Mouse (Mus musculus) kidney, adult 2 months (tissue): ENCODE data around the gene Otop3. TPM values are rescaled to one million over a fixed set of nuclear protein-coding genes. Genes with fewer than 3 reads are reported as not detected.

Experiments used
- DNase-seq: peaks from one replicate; pipeline ENCODE4 v3.0.0; 2021
- H3K27ac ChIP-seq: fragments of 200-500 bp; 2 replicates; pipeline ENCODE4 v1.5.1; 2012; ENCODE audit warnings: low read depth, low read length, control low read depth, inconsistent platforms; ENCODE audit not compliant: insufficient read depth
- H3K27me3 ChIP-seq: fragments of 200-500 bp; replicated peaks from 2 replicates; pipeline ENCODE4 v1.6.1; 2012; ENCODE audit warnings: mild to moderate bottlenecking, moderate library complexity, low read length, inconsistent platforms; ENCODE audit not compliant: control insufficient read depth, insufficient read depth
- H3K36me3 ChIP-seq: fragments of 200-500 bp; 2 replicates; pipeline ENCODE4 v1.6.1; 2012; ENCODE audit warnings: mild to moderate bottlenecking, moderate library complexity, low read length, inconsistent platforms; ENCODE audit not compliant: control insufficient read depth, insufficient read depth
- H3K4me1 ChIP-seq: fragments of 200-500 bp; 2 replicates; pipeline ENCODE4 v1.6.1; 2011; ENCODE audit warnings: low read length; ENCODE audit not compliant: control insufficient read depth, insufficient read depth
- H3K4me3 ChIP-seq: fragments of 200-500 bp; 2 replicates; pipeline ENCODE4 v1.5.1; 2011; ENCODE audit warnings: mild to moderate bottlenecking, low read depth, low read length, control low read depth; ENCODE audit not compliant: insufficient read depth
- CTCF ChIP-seq: fragments of 200-500 bp; conservative IDR thresholded peaks from 2 replicates; pipeline ENCODE4 v1.5.1; 2011; ENCODE audit warnings: low read depth, mild to moderate bottlenecking, control low read depth, low read length, moderate library complexity, mixed read lengths; ENCODE audit not compliant: insufficient read depth, insufficient read length
- POLR2A ChIP-seq: fragments of 200-500 bp; IDR thresholded peaks from one replicate; pipeline ENCODE4 v1.6.1; 2011; ENCODE audit warnings: low read depth, low read length, control low read depth
- WGBS: fragments of 180-500 bp; shearing (Covaris S2); methylation state at CpG from one replicate; pipeline ENCODE4 v1.1.7; 2018; 5-methylcytosine and 5-hydroxymethylcytosine counted together
- polyA plus RNA-seq: library from polyadenylated mRNA; depleted of rRNA; stranded (reverse); fragments of >200 nt; gene quantifications from 2 replicates; pipeline ENCODE4 v1.2.3, GENCODE M21; 2012

Otop3 gene
- polyA plus RNA-seq, 1 experiment: 0.13 TPM

DNA sequence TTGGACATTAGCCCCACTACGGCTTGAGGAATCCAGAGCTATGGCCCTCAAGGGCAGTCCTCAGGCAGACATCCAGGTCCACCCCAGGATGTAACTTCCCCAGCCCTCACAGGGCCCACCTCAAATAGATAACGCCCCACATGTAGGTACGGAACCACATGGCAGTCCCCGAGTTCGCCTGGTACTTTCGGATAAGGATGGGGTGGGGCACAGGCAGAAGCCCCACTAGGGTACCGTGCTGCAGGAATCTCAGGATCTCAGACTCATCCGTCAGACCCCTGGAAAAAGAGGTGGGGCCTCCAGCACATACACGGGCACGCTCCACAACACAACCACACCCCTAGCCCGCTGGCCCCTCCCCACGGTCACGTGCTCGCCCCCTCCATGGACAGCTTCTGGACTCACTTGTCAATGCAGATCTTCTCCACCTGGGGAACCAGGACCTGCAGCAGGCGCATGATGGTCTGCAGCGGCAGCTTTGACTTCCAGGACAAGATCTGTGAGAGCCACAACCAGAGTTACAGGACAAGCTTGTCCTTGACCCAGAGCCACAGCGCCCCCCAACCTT lies 14.2 kb downstream of the Otop3 start:
- H3K27ac ChIP-seq: no peak overlapping the region
- no peak overlapping the region for H3K4me3 ChIP-seq
- WGBS: 55% methylated on average over 17 of the region's 17 CpGs

DNA sequence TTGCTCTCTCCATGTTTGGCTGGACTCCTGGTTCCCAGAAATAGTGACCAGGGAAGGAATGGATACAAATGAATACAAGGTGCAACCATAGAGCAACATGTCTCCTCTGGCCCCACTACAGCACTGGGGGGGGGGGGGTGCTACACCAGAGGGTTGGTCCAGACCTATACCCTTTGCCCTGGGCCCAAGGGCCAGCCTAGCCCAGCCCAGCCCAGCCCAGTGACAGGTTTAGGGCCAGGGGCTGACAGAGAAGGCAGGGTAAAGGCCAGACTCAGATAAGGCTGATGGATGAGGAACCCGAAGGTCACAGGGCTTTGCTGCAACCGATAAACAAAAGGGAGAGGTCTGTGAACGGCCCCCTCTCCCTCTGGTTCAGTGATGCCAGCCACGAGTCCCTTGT lies 15.4 kb downstream of the Otop3 start:
- H3K27me3 ChIP-seq: no peaks in the 10 kb centered on the region
- no peak overlapping the region for H3K27ac ChIP-seq
- no peak for DNase-seq

More for the DNA sequence above, 14.2 kb downstream of the Otop3 start:
- TF ChIP-seq POLR2A: no peak
- no peaks in the 10 kb centered on the region for H3K27me3 ChIP-seq
- DNase-seq: no peak
- H3K36me3 ChIP-seq: no peaks in the 10 kb centered on the region
- H3K4me1 ChIP-seq: no peaks in the 10 kb centered on the region

DNA sequence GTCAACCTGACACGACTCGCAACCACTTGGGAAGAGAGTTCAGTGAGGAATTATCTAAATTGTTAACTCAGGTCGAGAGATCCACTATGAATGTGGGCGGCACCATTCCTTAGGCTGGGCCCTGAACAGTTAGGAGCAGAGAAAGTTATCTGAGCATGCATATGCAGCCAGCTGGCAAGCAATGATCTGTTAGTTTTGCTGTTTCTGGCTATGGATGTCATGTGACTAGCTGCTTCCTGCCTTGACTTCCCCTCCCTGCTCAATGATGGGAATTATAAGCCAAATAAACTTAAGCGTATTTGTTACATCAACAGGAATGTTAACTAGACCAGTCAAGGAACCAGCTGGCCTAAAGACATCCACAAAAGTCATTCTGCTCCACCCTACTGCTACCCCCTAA lies 18.8 kb downstream of the Otop3 start:
- no peak overlapping the region for H3K4me3 ChIP-seq
- TF ChIP-seq POLR2A (no peak), CTCF (no peak)

More for the DNA sequence above, 15.4 kb downstream of the Otop3 start:
- H3K4me3 ChIP-seq: no peak overlapping the region
- 66% methylated on average over 4 of the region's 4 CpGs for WGBS
- no peak for TF ChIP-seq POLR2A
- TF ChIP-seq CTCF: no peak
- H3K36me3 ChIP-seq: no peaks in the 10 kb centered on the region
- H3K4me1 ChIP-seq: no peaks in the 10 kb centered on the region

DNA sequence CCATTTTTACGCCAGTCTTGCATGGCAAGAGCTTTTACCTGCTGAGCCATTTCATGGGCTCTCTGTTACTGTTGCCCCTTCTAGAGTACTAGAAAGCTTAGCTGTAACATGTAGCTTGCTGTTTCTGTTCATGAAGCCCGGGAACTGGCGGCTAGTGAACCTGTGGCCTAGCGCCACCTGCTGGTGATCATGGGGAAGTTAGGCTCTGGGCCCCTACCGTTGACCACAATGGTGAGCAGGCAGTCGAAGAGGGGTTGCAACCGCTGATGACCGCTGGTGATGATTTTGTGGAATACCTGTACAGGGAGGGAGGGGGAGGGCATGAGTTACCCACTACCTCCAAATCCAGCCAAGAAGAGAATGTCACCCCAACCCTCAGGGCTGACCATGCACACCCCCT lies 19.7 kb downstream of the Otop3 start:
- peaks cover 3% of the 10 kb centered on the region; the same call in 1 of the 2 replicates for H3K4me1 ChIP-seq
- WGBS: 10% methylated on average over 8 of the region's 8 CpGs
- no peaks in the 10 kb centered on the region for H3K27me3 ChIP-seq
- DNase-seq: peak; percentile 69
- H3K36me3 ChIP-seq: no peaks in the 10 kb centered on the region
- TF ChIP-seq POLR2A (no peak), CTCF (peak; percentile 95)
- no peak overlapping the region for H3K27ac ChIP-seq
- H3K4me3 ChIP-seq: no peak overlapping the region

More for the DNA sequence above, 18.8 kb downstream of the Otop3 start:
- WGBS: 89% methylated on average over 5 of the region's 5 CpGs
- DNase-seq: no peak
- H3K36me3 ChIP-seq: no peaks in the 10 kb centered on the region
- no peaks in the 10 kb centered on the region for H3K4me1 ChIP-seq
- no peak overlapping the region for H3K27ac ChIP-seq
- H3K27me3 ChIP-seq: no peaks in the 10 kb centered on the region

DNA sequence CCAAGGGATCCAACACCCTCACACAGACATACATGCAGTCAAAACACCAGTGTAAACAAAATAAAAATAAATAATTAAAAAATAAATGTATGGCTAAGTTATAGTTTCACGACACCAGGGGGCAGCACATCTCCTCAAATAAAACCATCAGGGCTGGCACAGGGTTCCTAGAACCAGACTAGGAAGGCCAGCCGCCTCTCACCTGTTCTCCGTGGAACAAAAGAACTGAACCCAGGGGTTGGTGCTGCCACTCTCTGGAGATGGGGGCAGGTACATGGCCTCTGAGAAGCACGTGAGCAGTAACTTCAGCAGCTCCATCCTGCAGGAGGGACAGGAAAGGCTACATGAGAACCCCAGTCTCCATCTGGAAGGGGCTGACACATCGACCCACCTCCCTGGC lies 23.9 kb downstream of the Otop3 start:
- DNase-seq: peak; percentile 84
- Histone ChIP-seq H3K27ac (no peak overlapping the region), H3K27me3 (no peaks in the 10 kb centered on the region), H3K36me3 (no peaks in the 10 kb centered on the region), H3K4me1 (peaks cover 3% of the 10 kb centered on the region; the same call in 1 of the 2 replicates), H3K4me3 (no peak overlapping the region)
- WGBS: 12% methylated on average over 5 of the region's 5 CpGs
- TF ChIP-seq CTCF (peak; percentile 47), POLR2A (no peak)

DNA sequence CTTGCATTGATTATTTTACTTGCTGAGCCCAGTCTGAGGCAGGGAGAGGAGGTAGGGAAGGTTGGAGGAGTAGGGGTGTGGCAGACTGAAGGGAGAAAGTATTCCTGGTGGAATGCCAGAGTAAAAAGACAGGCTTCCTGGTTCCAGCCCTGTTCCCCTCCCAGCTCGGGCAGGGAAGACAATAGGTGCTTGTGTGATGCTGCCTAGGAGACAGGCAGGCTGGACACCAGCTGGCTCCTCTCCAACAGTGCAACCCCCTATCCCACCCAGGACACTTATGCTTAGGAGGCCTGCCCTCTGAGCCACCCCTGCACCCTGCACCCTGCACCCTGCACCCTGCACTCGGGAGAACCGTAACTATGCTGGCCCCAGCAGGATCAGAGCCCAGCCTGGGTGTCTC lies 24.8 kb downstream of the Otop3 start:
- Histone ChIP-seq H3K27me3 (no peaks in the 10 kb centered on the region), H3K4me3 (no peak overlapping the region), H3K27ac (no peak overlapping the region), H3K36me3 (no peaks in the 10 kb centered on the region), H3K4me1 (peaks cover 3% of the 10 kb centered on the region; the same call in 1 of the 2 replicates)
- DNase-seq: no peak
- TF ChIP-seq POLR2A: no peak
- no peak for TF ChIP-seq CTCF
- 53% methylated on average over 3 of the region's 3 CpGs for WGBS

DNA sequence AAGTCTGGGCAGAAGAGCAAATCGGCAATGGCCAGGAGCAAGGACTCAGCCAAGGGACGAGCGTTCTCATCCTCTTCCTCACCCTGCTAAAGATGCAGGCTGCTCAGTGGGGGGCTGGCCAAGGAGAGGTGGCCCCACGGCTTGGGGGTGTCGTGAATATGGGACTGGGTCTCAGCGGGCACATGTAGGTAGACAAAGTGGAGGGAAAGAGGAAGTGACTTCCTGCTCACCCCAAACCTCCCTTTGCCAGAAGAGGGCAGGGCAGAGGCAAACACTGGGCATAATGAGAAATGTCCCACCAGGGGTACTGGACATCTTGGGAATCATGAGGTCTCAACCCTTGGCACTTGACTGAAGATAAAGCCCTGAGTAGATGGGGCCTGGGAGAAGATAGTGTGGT lies 25.2 kb downstream of the Otop3 start:
- no peak overlapping the region for H3K4me3 ChIP-seq
- no peak for DNase-seq

More for the DNA sequence above, 25.2 kb downstream of the Otop3 start:
- TF ChIP-seq POLR2A (no peak), CTCF (0 out of 2 replicates have a peak, but pooled peaks have one; percentile 10)
- H3K4me1 ChIP-seq: peaks cover 3% of the 10 kb centered on the region; the same call in 1 of the 2 replicates
- 68% methylated on average over 6 of the region's 6 CpGs for WGBS
- no peaks in the 10 kb centered on the region for H3K36me3 ChIP-seq
- no peaks in the 10 kb centered on the region for H3K27me3 ChIP-seq
- no peak overlapping the region for H3K27ac ChIP-seq
